Mouse (Mus musculus) cerebral cortex, adult 2 months (tissue): ENCODE results near the gene Efna5.

ENCODE experiments used
- WGBS: fragments of 180-500 bp; shearing (Covaris S2); methylation state at CpG from one replicate; pipeline ENCODE4 v1.1.7; 2018; 5-methylcytosine and 5-hydroxymethylcytosine counted together

The Efna5 gene

GRCm38 (mm10) chr17:62613232-62613631 lies 267.9 kb downstream of the Efna5 start:
- 92% methylated on average over 11 of the region's 11 CpGs for WGBS

GRCm38 (mm10) chr17:62608145-62608544 lies 273.0 kb downstream of the Efna5 start:
- WGBS = 71% methylated on average over 8 of the region's 8 CpGs

- WGBS = 39% methylated on average over 18 of the region's 18 CpGs
These were observed 273.7 kb downstream of the Efna5 start for GRCm38 (mm10) chr17:62607304-62607914.

GRCm38 (mm10) chr17:62606681-62607080 lies 274.4 kb downstream of the Efna5 start:
- 79% methylated on average over 6 of the region's 6 CpGs for WGBS

GRCm38 (mm10) chr17:62604309-62604708 lies 276.8 kb downstream of the Efna5 start:
- WGBS = 81% methylated on average over 5 of the region's 5 CpGs

- WGBS = 70% methylated on average over 5 of the region's 5 CpGs
These were observed 277.5 kb downstream of the Efna5 start for GRCm38 (mm10) chr17:62603604-62604003.

GRCm38 (mm10) chr17:62598716-62599490 lies 282.2 kb downstream of the Efna5 start:
- 23% methylated on average over 9 of the region's 9 CpGs for WGBS

GRCm38 (mm10) chr17:62592436-62593074 lies 288.6 kb downstream of the Efna5 start:
- WGBS = 63% methylated on average over 5 of the region's 5 CpGs

- 71% methylated on average over 10 of the region's 10 CpGs for WGBS
These were observed 289.3 kb downstream of the Efna5 start for GRCm38 (mm10) chr17:62591581-62592435.

- 44% methylated on average over 9 of the region's 9 CpGs for WGBS
These were observed 290.2 kb downstream of the Efna5 start for GRCm38 (mm10) chr17:62590685-62591460.

GRCm38 (mm10) chr17:62580127-62580526 lies 301.0 kb downstream of the Efna5 start:
- 35% methylated on average over 6 of the region's 6 CpGs for WGBS

- WGBS = 46% methylated on average over 6 of the region's 6 CpGs
These were observed 301.5 kb downstream of the Efna5 start for GRCm38 (mm10) chr17:62579618-62580017.

GRCm38 (mm10) chr17:62574499-62575265 lies 306.4 kb downstream of the Efna5 start:
- 76% methylated on average over 9 of the region's 9 CpGs for WGBS

- 26% methylated on average over 1 of the region's 1 CpGs for WGBS
These were observed 311.0 kb downstream of the Efna5 start for GRCm38 (mm10) chr17:62570101-62570500.

- WGBS = 83% methylated on average over 4 of the region's 4 CpGs
These were observed 313.1 kb downstream of the Efna5 start for GRCm38 (mm10) chr17:62568019-62568418.

- WGBS = 92% methylated on average over 1 of the region's 1 CpGs
These were observed 315.5 kb downstream of the Efna5 start for GRCm38 (mm10) chr17:62565632-62566031.

- WGBS = 88% methylated on average over 7 of the region's 7 CpGs
These were observed 318.7 kb downstream of the Efna5 start for GRCm38 (mm10) chr17:62562439-62562838.

- 59% methylated on average over 6 of the region's 6 CpGs for WGBS
These were observed 323.9 kb downstream of the Efna5 start for GRCm38 (mm10) chr17:62557215-62557614.
